Mouse (Mus musculus) stomach, postnatal 0 days (tissue): ENCODE measurements around the gene Depp1. TPM values are rescaled to one million over a fixed set of nuclear protein-coding genes. Genes with fewer than 3 reads are reported as not detected.
A peak's percentile ranks its signal among the peaks of the same experiment; 100 is the strongest.

Experiments
- ATAC-seq: fragments of 200-750 bp; cut with Nextera tagmentation; 2 replicates; pipeline ENCODE4 v1.8.0; 2017; ENCODE audit not compliant: low FRiP score, low TSS enrichment
- DNase-seq: peaks from one replicate; pipeline ENCODE4 v3.0.0-alpha.2; 2016; ENCODE audit warnings: low spot score
- H3K27ac ChIP-seq: fragments of 300-500 bp; sonication (generic); replicated peaks from 2 replicates; pipeline ENCODE4 v1.5.1; 2014; ENCODE audit warnings: mild to moderate bottlenecking, control low read depth
- H3K27me3 ChIP-seq: fragments of 300-500 bp; sonication (generic); 2 replicates; pipeline ENCODE4 v1.6.1; 2014; ENCODE audit warnings: low read length; ENCODE audit not compliant: control insufficient read depth, insufficient read depth
- H3K36me3 ChIP-seq: fragments of 300-500 bp; sonication (generic); 2 replicates; pipeline ENCODE4 v1.6.1; 2014; ENCODE audit warnings: low read length, mixed read lengths; ENCODE audit not compliant: control insufficient read depth, insufficient read depth
- H3K4me1 ChIP-seq: fragments of 300-500 bp; sonication (generic); replicated peaks from 2 replicates; pipeline ENCODE4 v1.6.1; 2014; ENCODE audit warnings: antibody characterized with exemption; ENCODE audit not compliant: control insufficient read depth, insufficient read depth
- H3K4me2 ChIP-seq: fragments of 300-500 bp; sonication (generic); replicated peaks from 2 replicates; pipeline ENCODE4 v1.6.1; 2014; ENCODE audit warnings: low read depth, mild to moderate bottlenecking, control low read depth, moderate library complexity
- H3K4me3 ChIP-seq: fragments of 300-500 bp; sonication (generic); 2 replicates; pipeline ENCODE4 v1.5.1; 2014; ENCODE audit warnings: low read depth, low read length, control low read depth
- H3K9ac ChIP-seq: fragments of 300-500 bp; sonication (generic); 2 replicates; pipeline ENCODE4 v1.6.1; 2014; ENCODE audit warnings: mild to moderate bottlenecking, low read length, control low read depth, mixed read lengths
- H3K9me3 ChIP-seq: fragments of 300-500 bp; sonication (generic); 2 replicates; pipeline ENCODE4 v1.6.1; 2016; ENCODE audit warnings: low read length; ENCODE audit not compliant: control insufficient read depth
- CTCF ChIP-seq: IDR thresholded peaks from 2 replicates; pipeline ENCODE4 v1.5.1; 2016; ENCODE audit warnings: antibody characterized with exemption, low read depth, mild to moderate bottlenecking, moderate library complexity
- EP300 ChIP-seq: optimal IDR thresholded peaks from 2 replicates; pipeline ENCODE3; 2016; ENCODE audit warnings: antibody characterized with exemption
- WGBS: fragments of 180-500 bp; shearing (Covaris S2); extraction: QIAGEN DNeasy Blood & Tissue Kit; methylation state at CpG from one replicate; pipeline ENCODE4 v1.1.7; 2014; 5-methylcytosine and 5-hydroxymethylcytosine counted together
- polyA plus RNA-seq: library from polyadenylated mRNA; unstranded; fragments of >200 nt; fragmentation: Nextera tagmentation; extraction: Ambion mirVana; gene quantifications from 2 replicates; pipeline ENCODE4 v1.2.1, GENCODE M21; 2015

Gene Depp1
- polyA plus RNA-seq, 1 experiment from 2014 or later: 37.0 TPM

DNA sequence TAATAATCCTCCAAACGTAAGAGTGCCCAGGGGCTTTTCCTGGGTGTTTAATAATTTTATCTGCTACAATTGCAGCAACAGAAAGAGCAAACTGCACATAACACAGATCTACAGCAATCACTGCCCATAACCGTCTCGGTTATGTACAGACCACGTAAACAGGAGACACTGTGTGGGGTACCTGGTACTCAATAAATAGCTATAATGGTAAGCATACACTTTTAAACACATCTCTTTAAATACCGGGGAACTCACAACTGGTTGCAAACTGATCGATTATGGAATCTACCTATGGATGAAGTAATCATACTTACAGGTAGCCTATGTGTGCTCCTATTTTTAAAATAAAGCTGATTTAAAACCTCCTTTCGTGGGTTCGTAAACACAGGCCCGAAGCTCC lies 22.3 kb upstream of the Depp1 start:
- ATAC-seq (no peak), DNase-seq (no peak)
- no peak for TF ChIP-seq CTCF
- TF ChIP-seq EP300: no peak
- Histone ChIP-seq H3K9me3 (no peaks in the 10 kb centered on the region), H3K27ac (peak overlapping the region; percentile 87), H3K9ac (peak overlapping the region; percentile 97), H3K27me3 (no peaks in the 10 kb centered on the region), H3K4me2 (peak overlapping the region; percentile 78), H3K36me3 (no peaks in the 10 kb centered on the region), H3K4me3 (peak overlapping the region; percentile 68), H3K4me1 (no peaks in the 10 kb centered on the region)
- WGBS: 5% methylated on average over 9 of the region's 9 CpGs

DNA sequence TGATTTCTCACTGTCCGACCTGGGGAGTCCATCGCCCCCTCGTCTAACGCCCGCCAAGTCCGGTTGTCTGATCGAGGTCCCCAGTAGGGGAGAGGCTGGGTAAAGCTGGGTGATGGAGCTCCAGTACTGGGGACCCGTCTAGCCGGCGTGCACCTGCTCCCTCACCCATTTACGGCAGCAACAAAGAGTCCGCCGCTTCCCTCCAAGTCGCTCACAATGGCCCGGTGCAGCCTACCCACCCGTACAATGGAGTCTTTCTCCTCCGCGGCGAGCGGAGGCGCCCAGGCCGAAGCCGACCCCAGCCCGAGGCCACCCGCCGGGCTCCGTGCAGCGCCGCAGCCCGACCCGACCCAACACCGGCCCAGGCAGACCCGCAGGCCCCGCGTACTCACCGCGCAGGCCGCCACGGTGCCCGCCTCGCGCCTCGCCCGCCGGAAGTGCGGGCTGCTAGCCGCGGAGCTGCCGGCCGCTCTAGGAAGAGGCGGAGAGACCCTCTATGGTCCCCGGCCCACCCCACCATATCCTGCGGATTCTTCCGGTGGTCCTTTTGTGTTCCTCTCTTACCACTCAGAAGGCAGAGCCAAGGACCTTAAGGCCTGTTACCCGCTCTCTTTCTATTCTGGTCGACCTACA lies 21.8 kb upstream of the Depp1 start, which contains the start of gene Zfp422:
Gene Zfp422, minus strand, starts transcription at position 461 of the 633 bp plus-strand sequence.
- H3K27me3 ChIP-seq: no peaks in the 10 kb centered on the region
- DNase-seq (peak; percentile 81), ATAC-seq (peak; percentile 87)
- peak within 1 kb of the TSS; percentile 78 for H3K4me2 ChIP-seq
- no peaks in the 10 kb centered on the region for H3K9me3 ChIP-seq
- WGBS: under 1% methylated on average over 25 of the region's 56 CpGs
- H3K27ac ChIP-seq: peak within 1 kb of the TSS; percentile 87
- no peaks in the 10 kb centered on the region for H3K4me1 ChIP-seq
- peak within 1 kb of the TSS; percentile 97 for H3K9ac ChIP-seq
- no peak for TF ChIP-seq CTCF
- TF ChIP-seq EP300: no peak
- no peaks in the 10 kb centered on the region for H3K36me3 ChIP-seq
- H3K4me3 ChIP-seq: peak within 1 kb of the TSS; percentile 68

DNA sequence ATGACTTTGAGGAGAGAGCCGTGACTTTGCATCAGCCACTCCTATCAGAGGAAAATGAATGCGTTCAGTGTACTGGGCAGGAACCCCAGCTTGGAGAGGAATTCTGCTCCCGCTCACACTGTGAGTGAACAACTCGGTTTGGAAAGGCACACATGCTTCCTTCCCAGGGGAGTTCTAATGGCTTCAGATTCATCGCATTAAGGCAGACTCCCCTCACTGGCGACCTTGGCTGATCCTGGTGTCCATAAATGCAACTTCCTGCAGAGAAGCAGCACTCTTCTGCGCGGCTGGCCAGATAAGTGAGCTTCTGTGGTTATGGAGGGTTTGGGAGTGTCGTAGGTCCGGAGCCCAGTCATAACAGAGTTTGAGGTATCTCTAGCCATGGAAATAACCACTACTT lies 20.6 kb upstream of the Depp1 start:
- no peak overlapping the region for H3K4me2 ChIP-seq
- no peak for ATAC-seq
- no peaks in the 10 kb centered on the region for H3K27me3 ChIP-seq
- H3K4me3 ChIP-seq: no peak overlapping the region
- TF ChIP-seq CTCF: no peak
- no peak for TF ChIP-seq EP300
- H3K9me3 ChIP-seq: no peaks in the 10 kb centered on the region
- H3K9ac ChIP-seq: no peak overlapping the region
- no peak overlapping the region for H3K27ac ChIP-seq
- DNase-seq: peak; percentile 12
- WGBS: 75% methylated on average over 10 of the region's 10 CpGs
- no peaks in the 10 kb centered on the region for H3K36me3 ChIP-seq
- H3K4me1 ChIP-seq: no peaks in the 10 kb centered on the region

DNA sequence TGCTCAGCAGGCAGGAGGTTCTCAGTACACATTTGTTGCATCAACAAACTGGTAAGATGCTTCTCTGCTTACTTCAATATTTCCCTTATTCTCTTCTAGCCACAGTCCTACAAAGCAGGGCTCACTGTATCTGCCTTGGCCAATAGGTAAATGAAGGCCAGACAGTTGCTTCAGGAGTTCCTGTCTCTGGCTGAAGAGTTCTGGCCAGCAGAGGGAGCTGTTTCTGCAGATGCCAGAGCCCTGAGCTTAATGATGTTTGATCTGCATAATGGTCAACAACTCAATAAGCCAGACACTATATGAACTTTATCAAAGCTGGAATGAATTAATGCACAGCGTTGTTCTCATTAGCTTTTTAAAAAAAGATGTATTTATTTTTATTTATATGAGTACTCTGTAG lies 18.3 kb upstream of the Depp1 start:
- H3K27me3 ChIP-seq: no peaks in the 10 kb centered on the region
- no peaks in the 10 kb centered on the region for H3K9me3 ChIP-seq
- no peak overlapping the region for H3K4me2 ChIP-seq
- no peaks in the 10 kb centered on the region for H3K4me1 ChIP-seq
- peak; percentile 85 for DNase-seq
- ATAC-seq: no peak
- no peak overlapping the region for H3K27ac ChIP-seq
- WGBS: 50% methylated on average over 1 of the region's 1 CpGs
- no peak overlapping the region for H3K4me3 ChIP-seq
- TF ChIP-seq CTCF: peak; percentile 92
- TF ChIP-seq EP300: no peak
- H3K36me3 ChIP-seq: no peaks in the 10 kb centered on the region
- no peak overlapping the region for H3K9ac ChIP-seq

DNA sequence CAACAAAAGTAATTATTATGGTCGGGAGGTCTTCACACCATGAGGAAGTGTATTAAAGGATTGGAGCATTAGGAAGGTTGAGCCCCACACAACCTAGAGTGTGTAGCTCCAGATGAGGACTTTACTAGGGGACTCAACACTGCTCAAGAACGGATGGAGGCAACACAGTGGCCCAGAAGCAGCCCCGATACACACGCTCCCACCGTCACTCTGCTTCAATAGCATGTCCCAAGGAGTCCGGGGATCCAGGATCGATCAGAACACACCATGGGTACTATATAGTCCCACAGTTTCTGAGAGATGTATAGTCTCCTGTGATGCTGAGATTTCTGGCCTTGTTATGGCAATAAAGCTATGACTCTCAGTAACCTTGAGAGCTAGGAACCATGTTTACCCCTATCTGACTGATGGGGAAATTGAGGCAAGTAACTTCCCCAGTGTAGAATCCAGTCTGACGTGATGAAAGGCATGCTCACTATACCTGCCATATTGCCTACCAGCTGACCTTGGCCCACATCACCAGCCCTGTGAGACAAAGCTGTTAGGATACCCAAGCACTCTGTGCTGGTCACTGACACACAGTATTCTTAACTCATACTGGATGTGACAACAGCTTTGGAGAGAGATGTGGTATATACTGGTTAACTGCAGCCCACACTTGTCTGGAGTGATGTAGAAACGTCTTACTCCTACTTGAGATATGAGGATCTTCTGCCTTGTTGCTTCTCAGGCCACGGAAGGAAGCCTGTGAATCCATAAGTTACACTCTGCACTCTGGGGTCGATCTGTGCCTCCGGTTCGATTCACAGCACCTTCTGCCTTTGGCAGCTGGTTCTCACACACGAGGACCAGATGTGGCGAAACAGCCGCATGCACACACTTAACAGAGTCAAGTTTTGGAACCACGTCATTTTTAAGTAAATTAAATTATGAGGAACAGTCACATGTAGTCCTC lies 16.4 kb upstream of the Depp1 start:
- Histone ChIP-seq H3K4me1 (no peaks in the 10 kb centered on the region), H3K36me3 (no peaks in the 10 kb centered on the region), H3K4me3 (no peak overlapping the region), H3K9me3 (no peaks in the 10 kb centered on the region), H3K4me2 (no peak overlapping the region), H3K9ac (no peak overlapping the region), H3K27me3 (no peaks in the 10 kb centered on the region), H3K27ac (peak overlapping the region; percentile 91)
- 89% methylated on average over 17 of the region's 17 CpGs for WGBS
- peak; percentile 9 for DNase-seq
- TF ChIP-seq CTCF (no peak), EP300 (no peak)
- ATAC-seq: no peak
